In the genomic region with DNA sequence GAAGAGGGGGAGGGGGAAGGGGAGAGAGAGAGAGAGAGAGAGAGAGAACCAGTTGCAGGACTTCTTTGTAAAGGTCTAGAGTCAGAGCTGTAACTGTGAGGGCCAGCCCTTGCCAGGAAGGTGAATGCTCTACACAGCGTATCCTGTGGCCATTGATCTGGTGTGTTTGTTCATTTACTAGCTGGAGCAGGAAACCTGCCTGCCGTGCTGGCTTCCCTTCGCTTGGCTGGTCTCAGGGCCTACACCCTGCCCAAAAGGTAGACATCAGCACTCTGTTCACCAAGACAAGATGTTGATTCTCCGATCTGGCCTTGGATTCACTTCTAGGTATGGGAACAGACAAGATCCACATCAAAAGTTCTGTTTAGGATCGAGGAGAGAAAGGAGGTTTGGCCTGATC, we compare ENCODE assay signal across 15 mouse cellular contexts.
DNase-seq lines count a peak whose midpoint lies in the region; ATAC-seq and TF ChIP-seq lines count a peak whose summit lies in the region.
"Had no signal": no experiment of that assay in that cellular context is flagged by ENCODE, and none has a peak within 500 bp of the region (broad histone marks: within the 10 kb centered on the region; RNA-seq: fewer than 3 reads in every experiment).

No protein-coding gene starts in this region.

- H3K9ac ChIP-seq in kidney, embryonic 16.5 days (replicated peaks; ENCODE audit: low read length) = no peak overlapping the region
- H3K9ac ChIP-seq: neural tube, embryonic 15.5 days had no signal

- TF ChIP-seq CTCF in layer of hippocampus, adult 2 months (conservative IDR thresholded peaks at IDR 0.05) = no peak

- no peaks in the 10 kb centered on the region for H3K9me3 ChIP-seq in kidney, embryonic 16.5 days (ENCODE audit: low read length)
- H3K9me3 ChIP-seq: neural tube, embryonic 15.5 days had no signal

- H3K36me3 ChIP-seq in kidney, embryonic 16.5 days (ENCODE audit: insufficient read depth, low read length) = no peaks in the 10 kb centered on the region
- H3K36me3 ChIP-seq: neural tube, embryonic 15.5 days had no signal

- H3K27ac ChIP-seq in layer of hippocampus, adult 2 months = 0 out of 2 replicates have a peak overlapping the region, but pooled peaks have one; percentile 14
- peak overlapping the region; percentile 32; the same call in 1 of the 2 replicates for H3K27ac ChIP-seq in kidney, embryonic 16.5 days (ENCODE audit: low read length)
- H3K27ac ChIP-seq: neural tube, embryonic 15.5 days had no signal

- H3K4me2 ChIP-seq in kidney, embryonic 16.5 days (replicated peaks; ENCODE audit: low read depth, low read length) = no peak overlapping the region
- H3K4me2 ChIP-seq: neural tube, embryonic 15.5 days had no signal

- H3K27me3 ChIP-seq in kidney, embryonic 16.5 days (ENCODE audit: insufficient read depth, low read length) = no peaks in the 10 kb centered on the region
- H3K27me3 ChIP-seq: CH12.LX; neural tube, embryonic 15.5 days had no signal

- intact Hi-C loops in gastrocnemius, postnatal 36 days (cut with DNase I) = no loop called here

- WGBS in kidney, embryonic 16.5 days = 58% methylated on average over 5 of the region's 5 CpGs

- H3K4me1 ChIP-seq in kidney, embryonic 16.5 days (ENCODE audit: insufficient read depth, low read length) = peaks cover 44% of the 10 kb centered on the region

- ATAC-seq in kidney, embryonic 16.5 days (ENCODE audit: low FRiP score, low TSS enrichment) = peak; percentile 56; the same call in 1 of the 2 replicates
- 0 out of 2 replicates have a peak, but pooled peaks have one; percentile 5 for ATAC-seq in megakaryocyte-erythroid progenitor cell, adult 5-6 weeks (replicated peaks; ENCODE audit: low FRiP score, low TSS enrichment, poor library complexity, severe bottlenecking)

- no peak for DNase-seq in layer of hippocampus, adult 2 months (ENCODE audit: low spot score in 2 of 2)
- no peak for DNase-seq in layer of hippocampus, adult 9-11 months
- peak; percentile 49 for DNase-seq in T-cell, adult 2 months (ENCODE audit: low spot score)
- DNase-seq in heart, adult 9 months (ENCODE audit: low spot score in 2 of 2) = no peak
- DNase-seq in right cerebral cortex, postnatal 10 days (ENCODE audit: low spot score in 2 of 2) = no peak
- no peak for DNase-seq in gastrocnemius, postnatal 36 days
- DNase-seq: adrenal gland, postnatal 10 days; cerebellum, adult 11 months; heart, adult 11 months; lung, postnatal 14 days; right cerebral cortex, postnatal 14 days had no signal

- H3K4me3 ChIP-seq in layer of hippocampus, adult 2 months = no peak overlapping the region
- no peak overlapping the region for H3K4me3 ChIP-seq in kidney, embryonic 16.5 days (ENCODE audit: low read length)
- H3K4me3 ChIP-seq: neural tube, embryonic 15.5 days had no signal
